Mouse (Mus musculus) megakaryocyte, adult 5-6 weeks (primary cell): ENCODE data around the gene Daxx. TPM values are rescaled to one million over a fixed set of nuclear protein-coding genes. Genes with fewer than 3 reads are reported as not detected.

Experiments used
- ATAC-seq: 2 replicates; pipeline ENCODE4 v1.8.0; 2016; ENCODE audit warnings: mild to moderate bottlenecking, inconsistent platforms; ENCODE audit not compliant: poor library complexity, severe bottlenecking
- total RNA-seq, 2 experiments: library from RNA; stranded (forward) in 1 of 2; stranded (reverse) in 1 of 2; fragments of 153-499, 151-499 nt in 1 of 2; fragments of 221-1000, 200-1000 nt in 1 of 2; gene quantifications; 2 replicates each; pipeline versions ENCODE4 v1.2.3 to v1.2.4; 2015 to 2017

Daxx gene
- total RNA-seq, 2 experiments from 2014 or later: 39.3 to 49.7 TPM

DNA sequence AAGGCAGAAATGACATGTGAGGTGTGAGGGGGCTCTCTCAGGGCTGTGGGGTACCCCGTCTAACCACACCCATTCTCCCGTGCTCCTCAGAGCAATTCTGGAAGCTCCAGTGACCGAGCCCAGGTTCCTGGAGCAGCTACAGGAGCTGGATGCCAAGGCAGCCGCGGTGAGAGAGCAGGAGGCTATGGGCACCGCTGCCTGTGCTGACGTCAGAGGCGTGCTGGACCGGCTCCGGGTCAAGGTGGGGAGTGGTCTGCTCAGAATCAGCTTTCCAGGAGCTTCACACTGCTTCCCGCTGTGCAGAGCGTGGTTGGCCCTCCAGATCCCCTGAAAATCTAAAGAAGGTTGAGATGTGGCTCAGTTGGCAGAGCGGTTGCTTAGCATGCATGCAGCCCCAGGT lies 49.9 kb downstream of the Daxx start:
- ATAC-seq: no peak

DNA sequence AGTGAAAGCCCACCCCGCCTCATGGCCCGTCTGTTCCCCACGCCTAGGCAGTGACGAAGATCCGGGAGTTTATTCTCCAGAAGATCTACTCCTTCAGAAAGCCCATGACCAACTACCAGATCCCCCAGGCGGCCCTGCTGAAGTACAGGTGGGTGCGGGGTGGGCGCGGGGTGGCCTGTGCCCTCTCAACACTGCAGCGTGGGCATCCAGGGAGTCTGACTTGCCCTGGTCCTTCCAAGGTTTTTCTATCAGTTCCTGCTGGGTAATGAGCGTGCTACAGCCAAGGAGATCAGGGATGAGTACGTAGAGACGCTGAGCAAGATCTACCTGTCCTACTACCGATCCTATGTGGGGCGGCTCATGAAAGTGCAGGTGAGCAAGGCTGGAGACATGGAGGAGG lies 50.7 kb downstream of the Daxx start:
- ATAC-seq: no peak

- no peak for ATAC-seq
Measured at GRCm38 (mm10) chr17:33962876-33963275, 53.7 kb downstream of the Daxx start.

Other genes starting within 250 kb of the Daxx start
- gene Hnrnpm, start 222.6 kb upstream of the Daxx start, total RNA-seq (2015): 362 and 391 TPM in 2 replicates
- gene Hnrnpm, start 222.6 kb upstream of the Daxx start, total RNA-seq (2017): 264 and 265 TPM in 2 replicates
- 51.4 and 64.2 TPM in 2 replicates for gene March2, start 190.7 kb upstream of the Daxx start, total RNA-seq (2015)
- 42.7 and 46.6 TPM in 2 replicates for gene March2, start 190.7 kb upstream of the Daxx start, total RNA-seq (2017)
- 94.0 and 104 TPM in 2 replicates for gene Rab11b, start 148.9 kb upstream of the Daxx start, total RNA-seq (2015)
- gene Rab11b, start 148.9 kb upstream of the Daxx start, total RNA-seq (2017): 26.7 and 41.1 TPM in 2 replicates
- 0.59 and 0.80 TPM in 2 replicates for gene Angptl4, start 127.6 kb upstream of the Daxx start, total RNA-seq (2015)
- gene Angptl4, start 127.6 kb upstream of the Daxx start, total RNA-seq (2017): 0.33 and 0.73 TPM in 2 replicates
- 12.3 and 16.2 TPM in 2 replicates for gene Kank3, start 98.9 kb upstream of the Daxx start, total RNA-seq (2015)
- gene Kank3, start 98.9 kb upstream of the Daxx start, total RNA-seq (2017): 13.5 and 14.8 TPM in 2 replicates
- 875 and 928 TPM in 2 replicates for gene Rps28, start 84.9 kb upstream of the Daxx start, total RNA-seq (2015)
- 2,242 and 2,459 TPM in 2 replicates for gene Rps28, start 84.9 kb upstream of the Daxx start, total RNA-seq (2017)
- 150 and 160 TPM in 2 replicates for gene Ndufa7, start 84.8 kb upstream of the Daxx start, total RNA-seq (2015)
- 110 and 139 TPM in 2 replicates for gene Ndufa7, start 84.8 kb upstream of the Daxx start, total RNA-seq (2017)
- gene Cd320, start 66.3 kb upstream of the Daxx start, total RNA-seq (2015): 2.5 and 4.0 TPM in 2 replicates
- gene Cd320, start 66.3 kb upstream of the Daxx start, total RNA-seq (2017): 0.85 and 1.5 TPM in 2 replicates
- gene Gm7029, start 35.6 kb upstream of the Daxx start, total RNA-seq (2015): not detected in 2 replicates
- not detected in 2 replicates for gene Gm7029, start 35.6 kb upstream of the Daxx start, total RNA-seq (2017)
- 9.0 and 12.9 TPM in 2 replicates for gene Kifc1, start 18.8 kb upstream of the Daxx start, total RNA-seq (2015)
- gene Kifc1, start 18.8 kb upstream of the Daxx start, total RNA-seq (2017): 40.1 and 41.3 TPM in 2 replicates
- 4.9 and 9.8 TPM in 2 replicates for gene Platr17, start 4.3 kb upstream of the Daxx start, total RNA-seq (2015)
- gene Platr17, start 4.3 kb upstream of the Daxx start, total RNA-seq (2017): 2.6 and 5.9 TPM in 2 replicates
- gene Tapbp, start 6.5 kb downstream of the Daxx start, total RNA-seq (2015): 99.7 and 105 TPM in 2 replicates
- gene Tapbp, start 6.5 kb downstream of the Daxx start, total RNA-seq (2017): 88.9 and 93.3 TPM in 2 replicates
- gene Zbtb22, start 6.5 kb downstream of the Daxx start, total RNA-seq (2015): 13.7 and 14.0 TPM in 2 replicates
- 22.0 and 25.8 TPM in 2 replicates for gene Zbtb22, start 6.5 kb downstream of the Daxx start, total RNA-seq (2017)
- gene Rgl2, start 20.1 kb downstream of the Daxx start, total RNA-seq (2015): 33.6 and 38.2 TPM in 2 replicates
- 51.8 and 58.3 TPM in 2 replicates for gene Rgl2, start 20.1 kb downstream of the Daxx start, total RNA-seq (2017)
- 84.1 and 88.3 TPM in 2 replicates for gene Pfdn6, start 30.9 kb downstream of the Daxx start, total RNA-seq (2015)
- gene Pfdn6, start 30.9 kb downstream of the Daxx start, total RNA-seq (2017): 148 and 161 TPM in 2 replicates
- gene Wdr46, start 31.2 kb downstream of the Daxx start, total RNA-seq (2015): 12.2 and 12.4 TPM in 2 replicates
- 21.6 and 23.7 TPM in 2 replicates for gene Wdr46, start 31.2 kb downstream of the Daxx start, total RNA-seq (2017)
- 3.5 and 4.0 TPM in 2 replicates for gene B3galt4, start 42.1 kb downstream of the Daxx start, total RNA-seq (2015)
- 4.9 and 5.7 TPM in 2 replicates for gene B3galt4, start 42.1 kb downstream of the Daxx start, total RNA-seq (2017)
- 15.7 and 17.7 TPM in 2 replicates for gene Vps52, start 46.4 kb downstream of the Daxx start, total RNA-seq (2015)
- gene Vps52, start 46.4 kb downstream of the Daxx start, total RNA-seq (2017): 11.6 and 22.8 TPM in 2 replicates
- 2,016 and 2,115 TPM in 2 replicates for gene Rps18, start 46.6 kb downstream of the Daxx start, total RNA-seq (2015)
- 724 and 801 TPM in 2 replicates for gene Rps18, start 46.6 kb downstream of the Daxx start, total RNA-seq (2017)
- gene H2-K1, start 90.9 kb downstream of the Daxx start, total RNA-seq (2015): 868 and 887 TPM in 2 replicates
- gene H2-K1, start 90.9 kb downstream of the Daxx start, total RNA-seq (2017): 668 and 686 TPM in 2 replicates
- 5.3 and 6.7 TPM in 2 replicates for gene Ring1, start 115.3 kb downstream of the Daxx start, total RNA-seq (2015)
- gene Ring1, start 115.3 kb downstream of the Daxx start, total RNA-seq (2017): 7.9 and 9.6 TPM in 2 replicates
- gene H2-Ke6, start 118.6 kb downstream of the Daxx start, total RNA-seq (2015): 67.7 and 84.3 TPM in 2 replicates
- gene H2-Ke6, start 118.6 kb downstream of the Daxx start, total RNA-seq (2017): 34.6 and 35.5 TPM in 2 replicates
- gene Slc39a7, start 122.3 kb downstream of the Daxx start, total RNA-seq (2015): 5.4 and 6.4 TPM in 2 replicates
- gene Slc39a7, start 122.3 kb downstream of the Daxx start, total RNA-seq (2017): 72.5 and 83.1 TPM in 2 replicates
- 19.6 and 23.4 TPM in 2 replicates for gene Rxrb, start 122.4 kb downstream of the Daxx start, total RNA-seq (2015)
- 23.7 and 27.2 TPM in 2 replicates for gene Rxrb, start 122.4 kb downstream of the Daxx start, total RNA-seq (2017)
- gene Col11a2, start 130.0 kb downstream of the Daxx start, total RNA-seq (2015): 0.36 and 0.87 TPM in 2 replicates
- gene Col11a2, start 130.0 kb downstream of the Daxx start, total RNA-seq (2017): 1.2 and 1.5 TPM in 2 replicates
- 10.0 and 10.8 TPM in 2 replicates for gene H2-Oa, start 182.9 kb downstream of the Daxx start, total RNA-seq (2015)
- gene H2-Oa, start 182.9 kb downstream of the Daxx start, total RNA-seq (2017): 3.7 and 6.9 TPM in 2 replicates
- 172 and 189 TPM in 2 replicates for gene H2-DMa, start 210.1 kb downstream of the Daxx start, total RNA-seq (2015)
- 145 and 152 TPM in 2 replicates for gene H2-DMa, start 210.1 kb downstream of the Daxx start, total RNA-seq (2017)
- 287 and 312 TPM in 2 replicates for gene Brd2, start 213.2 kb downstream of the Daxx start, total RNA-seq (2015)
- 286 and 353 TPM in 2 replicates for gene Brd2, start 213.2 kb downstream of the Daxx start, total RNA-seq (2017)
- gene H2-DMb2, start 233.9 kb downstream of the Daxx start, total RNA-seq (2015): 8.9 and 9.6 TPM in 2 replicates
- gene H2-DMb2, start 233.9 kb downstream of the Daxx start, total RNA-seq (2017): 12.4 and 18.3 TPM in 2 replicates
- gene H2-DMb1, start 243.7 kb downstream of the Daxx start, total RNA-seq (2015): 105 and 109 TPM in 2 replicates
- gene H2-DMb1, start 243.7 kb downstream of the Daxx start, total RNA-seq (2017): 110 and 132 TPM in 2 replicates